Mouse (Mus musculus) heart, adult 2 months (tissue): ENCODE data around the gene Otud1. TPM values are rescaled to one million over a fixed set of nuclear protein-coding genes. Genes with fewer than 3 reads are reported as not detected.

ENCODE experiments used
- DNase-seq, 2 experiments: peaks; one replicate each; pipeline ENCODE4 v3.0.0; 2021
- H3K27ac ChIP-seq: fragments of 200-600 bp; 2 replicates; pipeline ENCODE4 v1.8.1; 2022
- H3K27me3 ChIP-seq: fragments of 200-500 bp; 2 replicates; pipeline ENCODE4 v1.6.1; 2012; ENCODE audit warnings: mild to moderate bottlenecking, low read length, inconsistent platforms, mixed read lengths; ENCODE audit not compliant: control insufficient read depth, insufficient read depth
- H3K36me3 ChIP-seq: fragments of 200-500 bp; 2 replicates; pipeline ENCODE4 v1.6.1; 2012; ENCODE audit warnings: low read length, inconsistent platforms; ENCODE audit not compliant: control insufficient read depth, insufficient read depth
- H3K4me1 ChIP-seq: fragments of 200-500 bp; 2 replicates; pipeline ENCODE4 v1.6.1; 2011; ENCODE audit warnings: low read length; ENCODE audit not compliant: control insufficient read depth, insufficient read depth
- H3K4me3 ChIP-seq: fragments of 200-600 bp; 2 replicates; pipeline ENCODE4 v1.8.1; 2022
- H3K79me2 ChIP-seq: fragments of 200-500 bp; replicated peaks from 2 replicates; pipeline ENCODE4 v1.6.1; 2012; ENCODE audit warnings: mild to moderate bottlenecking, inconsistent platforms, low read length, moderate library complexity, mixed read lengths; ENCODE audit not compliant: control insufficient read depth, insufficient read depth
- H3K9ac ChIP-seq: fragments of 200-500 bp; 2 replicates; pipeline ENCODE4 v1.6.1; 2012; ENCODE audit warnings: low read depth, mild to moderate bottlenecking, control low read depth, inconsistent platforms, low read length, mixed read lengths
- CTCF ChIP-seq: fragments of 200-600 bp; IDR thresholded peaks from 2 replicates; pipeline ENCODE4 v1.8.1; 2022; ENCODE audit warnings: antibody characterized with exemption, mild to moderate bottlenecking, moderate library complexity
- EP300 ChIP-seq: fragments of 200-500 bp; IDR thresholded peaks from 2 replicates; pipeline ENCODE4 v1.6.1; 2011; ENCODE audit warnings: low read depth, low read length, control low read depth; ENCODE audit not compliant: insufficient read depth
- POLR2A ChIP-seq: fragments of 200-500 bp; IDR thresholded peaks from 2 replicates; pipeline ENCODE4 v1.6.1; 2011; ENCODE audit warnings: mild to moderate bottlenecking, low read depth, low read length, control low read depth; ENCODE audit not compliant: insufficient read depth
- WGBS: fragments of 180-500 bp; shearing (Covaris S2); methylation state at CpG from one replicate; pipeline ENCODE4 v1.1.7; 2018; 5-methylcytosine and 5-hydroxymethylcytosine counted together
- intact Hi-C: fragments of 180-260 bp; cut with DNase I; formaldehyde crosslinking; loops from one replicate; pipeline ENCODE4 v1.15.1; 2025
- polyA plus RNA-seq: library from polyadenylated mRNA; depleted of rRNA; stranded (reverse); fragments of >200 nt; gene quantifications from 2 replicates; pipeline ENCODE4 v1.2.3, GENCODE M21; 2012; rRNA removed
- total RNA-seq, 2 experiments: library from RNA; stranded (reverse); gene quantifications; 2 replicates each; pipeline ENCODE4 v1.2.3; 2021

Otud1 gene
- total and polyA plus RNA-seq, 3 experiments = 5.0 to 27.6 (median 22.6) TPM

DNA sequence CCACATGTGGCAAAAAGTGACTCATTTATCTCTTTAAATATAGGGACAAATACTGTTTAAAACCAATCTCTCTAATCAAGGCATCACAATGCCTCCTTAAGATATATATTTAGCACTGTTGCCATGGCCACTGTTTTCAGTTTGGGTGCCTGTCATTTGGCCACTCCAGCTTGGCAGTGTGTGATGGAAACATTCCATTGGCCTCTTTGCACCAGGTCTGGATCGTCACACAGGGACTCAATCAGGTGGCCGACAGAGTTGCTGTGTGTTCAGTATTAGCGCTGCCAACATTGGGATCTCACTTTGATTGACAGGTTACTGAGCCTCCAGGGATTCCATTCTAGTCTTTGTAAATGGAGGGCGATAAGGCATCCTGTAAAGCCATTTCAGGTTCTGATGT is 46.1 kb downstream of the Otud1 start:
- 16% methylated on average over 4 of the region's 4 CpGs for WGBS
- H3K27ac ChIP-seq = peak overlapping the region; percentile 89
- H3K36me3 ChIP-seq = peaks cover 3% of the 10 kb centered on the region; the same call in 1 of the 2 replicates
- intact Hi-C loops = loop anchor here (2.0 to 5.0 kb wide), 2 partner anchors 41 to 149 kb away; no protein-coding TSS in a partner anchor
- H3K27me3 ChIP-seq = no peaks in the 10 kb centered on the region
- no peaks in the 10 kb centered on the region for H3K79me2 ChIP-seq
- peak; percentile 99 for TF ChIP-seq EP300
- TF ChIP-seq POLR2A = no peak
- H3K9ac ChIP-seq = no peak overlapping the region
- DNase-seq = peak; percentile 59 to 83
- no peak overlapping the region for H3K4me3 ChIP-seq
- H3K4me1 ChIP-seq = no peaks in the 10 kb centered on the region; the same call in none of the 2 replicates

DNA sequence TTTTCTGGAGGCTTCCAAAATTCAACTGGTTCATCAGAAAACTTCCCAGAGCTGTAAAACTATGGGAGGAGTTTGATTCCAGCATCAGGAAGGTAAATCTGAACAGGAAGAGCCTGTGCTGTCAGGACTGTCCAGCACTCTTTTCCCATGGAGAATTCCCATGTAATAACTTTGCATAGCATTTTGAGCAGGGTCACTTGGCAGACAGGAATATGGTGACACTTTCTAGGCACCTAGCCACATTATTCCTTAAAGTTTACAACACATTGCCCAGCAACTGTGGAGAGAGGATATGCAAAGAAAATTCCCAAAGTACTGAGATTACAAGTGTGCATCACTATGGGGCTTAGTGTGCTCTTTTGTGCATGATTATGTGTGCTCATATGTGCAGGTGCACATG is 46.7 kb downstream of the Otud1 start:
- Histone ChIP-seq H3K27me3 (no peaks in the 10 kb centered on the region), H3K36me3 (peaks cover 3% of the 10 kb centered on the region; the same call in 1 of the 2 replicates), H3K27ac (peak overlapping the region; percentile 89), H3K4me1 (no peaks in the 10 kb centered on the region; the same call in none of the 2 replicates), H3K4me3 (no peak overlapping the region), H3K79me2 (no peaks in the 10 kb centered on the region), H3K9ac (no peak overlapping the region)
- TF ChIP-seq EP300 (no peak), CTCF (no peak), POLR2A (no peak)
- intact Hi-C loops = loop anchor here (5.0 kb wide), 1 partner anchor 42 kb away; no protein-coding TSS in a partner anchor
- DNase-seq = no peak

DNA sequence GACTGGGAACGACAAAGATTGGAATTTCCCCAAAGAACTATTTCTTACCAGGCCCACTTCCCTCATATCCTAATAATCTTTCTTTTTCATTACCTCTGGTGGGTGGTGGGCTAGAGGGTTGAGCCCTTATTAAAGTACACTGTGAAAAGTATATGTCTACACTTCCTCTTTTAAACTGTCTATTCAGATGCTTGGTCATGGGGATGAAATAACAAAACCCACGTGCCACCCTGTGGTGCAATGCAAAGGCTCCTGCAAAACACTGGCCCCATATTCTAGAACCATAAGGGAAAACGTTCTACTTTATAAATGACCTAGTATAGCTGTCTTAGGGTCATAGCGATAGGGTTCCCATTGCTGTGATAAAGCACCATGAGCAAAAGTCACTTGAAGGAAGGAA is 49.3 kb downstream of the Otud1 start:
- Histone ChIP-seq H3K36me3 (peaks cover 3% of the 10 kb centered on the region; the same call in 1 of the 2 replicates), H3K79me2 (no peaks in the 10 kb centered on the region), H3K9ac (no peak overlapping the region), H3K27ac (no peak overlapping the region), H3K27me3 (no peaks in the 10 kb centered on the region), H3K4me1 (no peaks in the 10 kb centered on the region; the same call in none of the 2 replicates), H3K4me3 (no peak overlapping the region)
- DNase-seq = no peak
- TF ChIP-seq CTCF = no peak
- no peak for TF ChIP-seq POLR2A
- TF ChIP-seq EP300 = no peak
- WGBS = 81% methylated on average over 4 of the region's 4 CpGs
- intact Hi-C loops = no loop called here

Other genes with a start within 250 kb of the Otud1 start
- not detected for gene Ptf1a, start 212.1 kb upstream of the Otud1 start, total RNA-seq
- gene Ptf1a, start 212.1 kb upstream of the Otud1 start, polyA plus RNA-seq = not detected in 2 replicates
- gene 4921504E06Rik, start 103.8 kb upstream of the Otud1 start, total RNA-seq = not detected
- gene 4921504E06Rik, start 103.8 kb upstream of the Otud1 start, polyA plus RNA-seq = not detected in 2 replicates